Mouse (Mus musculus) liver, embryonic 14.5 days (tissue): ENCODE results near the gene Dot1l.

Experiments
- CTCF ChIP-seq: IDR thresholded peaks from 2 replicates; pipeline ENCODE4 v1.5.1; 2016; ENCODE audit warnings: antibody characterized with exemption, low read depth, control low read depth
- EP300 ChIP-seq: IDR thresholded peaks from 2 replicates; pipeline ENCODE4 v1.6.1; 2016; ENCODE audit warnings: antibody characterized with exemption, low read depth

- TF ChIP-seq CTCF (no peak), EP300 (no peak)
Observed at GRCm38 (mm10) chr10:80774981-80775380, 20.0 kb downstream of the Dot1l start.
